Mouse (Mus musculus) urinary bladder, postnatal 14 days (tissue): ENCODE measurements around the gene Cort.
"Not testable (repeated sequence)": the region's sequence is repeated elsewhere in the genome, so short reads cannot be mapped to it uniquely, and the experiment has no call there.

Source experiments
- DNase-seq: peaks from one replicate; pipeline ENCODE4 v3.0.0; 2021; ENCODE audit warnings: low spot score

Cort gene

DNA sequence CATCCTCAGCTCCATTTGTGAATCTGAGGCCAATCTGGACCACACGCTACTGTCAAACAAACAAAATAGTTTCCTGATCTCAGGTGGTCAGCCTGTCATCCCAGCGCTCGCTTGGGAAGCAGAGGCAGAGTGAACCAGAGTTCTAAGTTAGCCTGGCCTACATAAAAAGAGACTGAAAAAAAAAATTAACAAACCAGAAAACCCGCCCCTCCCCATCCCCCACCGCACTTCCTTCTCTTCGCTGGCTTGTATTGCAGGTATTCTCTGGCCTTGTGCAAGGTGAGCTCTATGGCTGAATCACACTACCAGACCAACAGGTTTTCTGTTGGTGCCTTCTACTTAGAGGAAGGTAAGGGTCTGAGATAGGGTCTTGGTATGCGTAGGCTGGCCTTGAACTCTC lies 21.0 kb upstream of the Cort start:
- peak; percentile 45 for DNase-seq

DNA sequence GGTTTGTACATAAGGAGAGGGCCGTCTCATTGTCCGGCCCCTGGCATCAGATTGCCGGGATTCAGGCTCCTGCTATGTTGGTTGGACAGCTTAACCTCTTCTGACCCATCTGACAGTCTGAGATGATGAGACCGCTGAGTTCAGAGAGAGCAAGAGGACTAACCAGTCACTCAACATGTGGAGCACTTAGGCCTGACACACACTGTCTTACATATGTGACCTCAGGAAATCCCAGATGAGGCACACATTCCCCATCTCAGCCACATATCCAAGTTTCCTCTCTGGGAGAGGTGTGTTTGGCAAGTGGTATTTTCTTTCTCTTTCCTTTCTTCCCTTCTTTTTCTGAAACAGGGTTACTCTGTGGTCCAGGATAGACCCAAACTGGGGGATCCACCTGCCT lies 18.6 kb upstream of the Cort start:
- DNase-seq = no peak

DNA sequence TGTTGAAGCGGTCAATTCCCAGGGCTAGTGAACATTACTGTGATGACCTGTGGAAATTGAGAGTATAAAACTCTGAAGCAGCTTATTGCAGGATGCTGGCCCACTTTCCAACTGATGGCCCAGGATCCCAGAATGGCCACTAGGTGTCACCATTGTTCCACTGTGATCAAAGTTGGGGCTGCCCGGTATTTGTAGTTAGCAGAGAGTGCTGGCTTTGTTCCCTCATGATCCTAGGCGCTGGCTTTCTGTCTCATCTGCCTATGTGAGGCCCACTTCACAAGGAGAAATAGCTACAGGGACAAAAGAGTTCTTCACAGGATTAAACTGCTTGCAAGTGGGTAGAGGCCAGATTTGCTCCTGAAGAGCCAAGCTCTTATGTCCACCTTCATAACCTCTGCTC lies 17.9 kb upstream of the Cort start:
- DNase-seq = peak; percentile 83

DNA sequence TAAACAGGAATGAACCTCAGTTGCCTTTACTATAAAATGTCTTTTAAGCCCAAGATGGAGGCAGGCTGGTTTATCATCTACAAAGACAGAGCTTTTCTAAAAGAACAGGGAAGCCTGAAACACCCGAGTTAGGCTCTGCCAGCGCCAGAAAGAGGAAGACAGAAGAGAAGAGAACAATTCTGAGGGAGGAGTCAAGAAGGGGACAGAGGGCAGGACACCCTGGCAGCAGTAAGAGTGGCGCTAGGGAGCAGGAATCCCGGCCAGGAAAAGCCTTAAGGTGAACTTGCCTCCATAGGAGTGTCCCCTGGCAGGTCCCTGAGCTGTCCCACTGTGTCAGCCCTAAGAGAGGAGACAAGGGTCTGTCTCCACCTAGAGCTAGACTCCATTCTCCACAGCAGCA lies 17.0 kb upstream of the Cort start:
- no peak for DNase-seq

DNA sequence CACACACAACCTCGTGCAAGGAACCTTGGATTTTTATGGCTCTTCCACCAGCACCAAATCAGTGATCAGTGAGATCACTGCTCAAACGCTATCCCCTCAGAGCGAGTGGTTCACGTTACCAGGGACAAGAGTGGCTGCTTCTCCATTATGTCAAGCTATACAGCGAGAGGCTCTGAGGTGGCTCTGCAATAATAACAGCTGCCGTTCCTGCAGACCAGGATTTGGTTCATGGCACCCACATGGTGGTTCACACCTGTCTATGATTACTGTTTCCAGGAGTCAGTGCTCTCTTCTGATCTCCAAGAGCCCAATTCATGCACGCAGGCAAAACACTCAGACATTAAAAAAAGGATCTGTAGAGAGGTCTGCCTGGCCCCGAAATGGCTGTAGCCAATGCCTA lies 12.0 kb upstream of the Cort start:
- no peak for DNase-seq

DNA sequence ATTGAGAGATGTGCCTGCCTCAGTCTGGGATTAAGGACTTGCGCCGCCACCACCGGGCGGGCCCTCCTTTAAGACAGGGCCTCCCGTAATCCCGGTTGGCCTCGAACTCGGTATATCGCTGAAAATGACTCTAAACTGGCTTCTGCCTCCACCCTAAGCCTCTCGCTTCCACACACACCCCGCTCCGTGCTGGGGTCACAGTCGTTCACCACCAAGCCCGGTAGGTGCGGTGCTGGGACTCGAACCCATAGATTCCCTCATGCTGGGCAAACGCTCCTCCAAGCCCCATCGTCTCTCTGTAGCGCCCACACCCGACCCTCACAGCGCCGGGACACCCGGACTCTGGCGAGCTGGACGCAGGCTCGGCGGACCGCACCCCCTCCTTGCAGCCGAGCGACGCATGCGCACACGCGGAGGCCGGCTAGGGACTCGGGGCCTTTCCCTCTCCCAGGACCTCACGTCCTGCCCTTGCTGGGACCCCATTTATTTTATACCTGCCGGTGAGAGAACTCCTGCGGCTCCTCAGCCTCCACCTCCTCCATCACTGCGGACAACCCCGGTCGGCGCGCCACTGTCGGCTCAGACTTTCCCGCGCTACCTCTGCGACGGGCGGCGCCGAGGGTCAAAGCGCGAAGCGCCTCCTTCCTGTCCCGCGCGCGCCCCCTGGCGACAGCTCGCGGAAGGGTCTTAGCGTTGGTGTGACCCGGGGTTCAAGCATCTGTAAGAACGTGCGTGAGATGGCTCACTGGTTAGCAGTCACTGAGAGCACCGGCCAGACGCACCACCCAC lies 10.6 kb upstream of the Cort start, which contains the start of gene Cenps:
Gene Cenps, minus strand, starts transcription at position 648 of the 789 bp plus-strand sequence.
- peak; percentile 91 for DNase-seq

DNA sequence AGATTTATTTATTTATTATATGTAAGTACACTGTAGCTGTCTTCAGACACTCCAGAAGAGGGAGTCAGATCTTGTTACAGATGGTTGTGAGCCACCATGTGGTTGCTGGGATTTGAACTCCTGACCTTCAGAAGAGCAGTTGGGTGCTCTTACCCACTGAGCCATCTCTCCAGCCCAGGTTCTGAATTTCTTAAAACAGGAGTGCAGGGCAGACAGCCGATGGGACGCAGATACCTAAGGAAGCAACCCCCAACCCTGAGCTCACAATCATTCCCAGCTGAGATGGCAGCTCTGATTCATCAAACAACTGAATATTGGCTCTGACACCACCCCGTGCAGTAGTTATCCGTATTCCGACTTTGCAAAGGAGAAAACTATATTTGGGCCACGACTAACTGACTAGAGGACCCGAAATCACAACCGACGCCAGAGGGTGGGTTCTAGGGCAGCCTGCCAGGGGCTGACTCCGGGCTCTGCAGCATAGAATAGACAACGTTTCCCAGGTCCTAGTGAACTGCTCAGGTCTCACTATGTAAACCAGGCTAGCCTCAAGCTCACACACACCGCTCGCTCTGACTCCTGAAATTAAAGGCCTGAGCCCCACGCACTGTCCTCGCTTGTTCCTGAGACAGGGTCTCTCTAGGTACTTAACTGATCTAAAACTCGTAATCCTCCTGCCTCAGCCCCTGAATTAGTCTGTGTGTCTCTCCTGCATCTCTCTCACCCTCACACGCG lies 9.7 kb upstream of the Cort start:
- DNase-seq = no peak

DNA sequence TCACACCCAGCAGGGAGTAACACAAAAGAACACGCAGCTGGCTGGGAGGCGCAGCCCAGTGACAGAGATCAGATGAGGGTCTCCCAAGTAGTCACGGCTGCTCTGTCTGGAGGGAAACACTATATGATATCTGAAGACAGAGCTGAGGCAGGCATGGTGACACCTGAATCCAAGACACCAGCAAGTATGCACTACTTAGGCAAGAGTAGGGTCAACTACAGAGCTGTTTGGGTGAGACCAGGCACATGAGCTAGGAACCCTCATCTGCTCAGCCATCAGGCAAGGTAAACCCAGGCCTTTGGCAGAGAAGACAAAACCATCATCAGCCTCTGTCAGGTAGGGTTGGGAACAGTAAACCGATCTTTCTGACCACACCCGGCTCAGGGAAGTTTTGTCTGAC lies 6.8 kb upstream of the Cort start:
- no peak for DNase-seq

DNA sequence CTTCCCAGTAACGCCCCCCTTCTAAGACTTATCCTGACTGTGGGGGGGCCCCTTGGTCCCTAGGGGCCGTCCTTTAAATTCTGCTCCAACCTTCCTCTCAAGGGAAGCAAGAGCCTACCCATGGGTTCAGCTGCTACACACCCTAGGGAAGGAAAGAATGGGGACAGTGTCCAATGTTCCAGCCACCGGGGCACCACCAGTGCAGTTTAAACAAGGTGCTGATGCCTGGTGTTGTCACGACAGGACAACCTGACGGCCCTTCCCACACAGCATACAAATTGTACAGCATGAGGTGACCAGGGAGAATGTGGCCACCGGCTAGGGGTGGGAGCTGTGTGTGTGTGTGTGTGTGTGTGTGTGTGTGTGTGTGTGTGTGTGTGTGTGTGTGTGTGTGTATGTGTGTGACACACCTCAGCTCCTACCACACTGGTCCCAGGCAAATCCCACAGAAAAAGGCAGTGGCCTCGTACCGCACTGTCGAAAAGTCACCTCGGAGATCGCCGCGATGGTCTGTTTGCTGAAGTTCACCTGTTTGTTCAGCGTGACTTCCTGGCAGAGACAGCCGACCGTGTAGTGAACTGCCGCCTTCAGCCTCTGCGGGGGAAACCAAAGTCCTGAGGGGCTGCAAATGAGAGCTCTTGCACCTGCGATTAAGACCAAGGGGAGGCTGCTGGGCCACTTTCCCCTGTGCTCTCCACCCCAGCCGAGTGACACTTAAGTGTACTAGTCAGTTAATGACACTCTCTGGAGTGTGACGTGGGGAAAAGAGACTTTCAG lies 5.4 kb upstream of the Cort start:
- DNase-seq = no peak

DNA sequence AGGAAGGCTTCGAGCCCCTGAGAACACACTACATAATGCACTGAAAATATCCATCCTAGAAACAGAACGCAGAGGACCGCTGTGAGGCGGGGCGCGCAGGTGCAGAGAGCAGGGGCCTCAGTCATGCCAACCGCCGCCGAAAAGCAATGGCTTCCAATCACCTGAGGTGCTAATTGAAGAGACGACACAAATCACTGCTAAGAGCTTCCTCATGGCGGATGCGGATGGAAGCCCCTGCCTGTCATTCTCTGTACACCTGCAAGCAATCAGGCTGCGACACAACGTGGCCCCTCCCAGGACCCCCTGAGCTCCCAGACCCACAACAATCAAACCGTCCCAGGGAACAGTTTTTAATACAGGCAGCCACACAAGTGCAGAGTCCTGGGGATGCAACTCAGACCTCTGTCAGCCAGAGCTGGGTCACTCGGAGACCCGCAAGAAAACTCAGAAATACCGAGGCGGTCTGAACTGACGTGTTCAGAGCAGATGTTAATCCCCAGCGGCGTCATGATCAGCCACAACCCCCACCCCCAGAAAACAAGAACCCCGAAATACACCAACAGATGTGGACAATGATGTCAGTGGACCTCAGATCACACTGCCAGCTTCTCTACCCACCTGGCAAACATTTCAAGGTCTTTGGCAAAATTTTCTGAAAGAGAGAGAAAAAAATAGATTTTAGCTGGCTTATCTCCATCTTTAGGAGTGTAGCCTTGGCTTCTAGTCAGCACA lies 4.6 kb upstream of the Cort start:
- DNase-seq = no peak

DNA sequence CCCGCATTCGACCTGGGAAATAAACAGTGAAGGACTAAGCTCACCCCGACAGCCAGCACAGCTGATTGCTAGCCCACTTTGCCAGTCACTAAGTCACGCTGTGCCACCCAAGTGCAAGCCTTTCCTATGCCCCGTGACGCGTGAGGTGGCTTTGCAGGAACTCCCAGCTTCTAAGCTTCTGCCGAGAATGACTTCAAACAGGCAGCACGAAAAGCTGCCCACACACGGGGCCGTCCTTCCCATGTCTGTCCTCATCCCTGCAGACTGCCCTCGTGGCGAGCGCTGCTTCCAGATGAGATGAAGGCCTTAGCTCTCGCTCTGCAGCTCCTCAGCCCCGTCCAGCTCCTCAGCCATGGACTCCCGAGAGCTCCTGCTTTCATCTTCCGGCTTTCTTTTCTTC lies 1.9 kb upstream of the Cort start:
- DNase-seq = no peak

DNA sequence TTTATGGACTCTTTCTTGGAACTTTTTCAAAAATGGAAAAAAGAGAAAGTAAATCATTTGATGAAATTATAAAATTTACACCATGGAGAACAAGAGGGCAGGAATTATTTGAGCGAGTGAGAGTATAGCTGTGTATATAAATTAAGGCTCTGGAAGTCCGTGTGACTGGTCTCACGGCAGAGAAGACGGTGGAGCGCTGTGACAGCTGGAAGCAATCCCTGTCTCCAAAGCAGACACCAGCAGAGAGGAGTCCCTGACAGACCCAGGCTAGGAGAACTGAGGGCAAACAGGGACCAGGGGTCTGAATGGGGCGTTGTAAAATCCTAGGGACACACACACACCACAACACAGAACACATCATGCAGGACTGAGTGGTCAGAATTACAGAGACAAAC lies 451 bp downstream of the Cort start:
- no peak for DNase-seq

DNA sequence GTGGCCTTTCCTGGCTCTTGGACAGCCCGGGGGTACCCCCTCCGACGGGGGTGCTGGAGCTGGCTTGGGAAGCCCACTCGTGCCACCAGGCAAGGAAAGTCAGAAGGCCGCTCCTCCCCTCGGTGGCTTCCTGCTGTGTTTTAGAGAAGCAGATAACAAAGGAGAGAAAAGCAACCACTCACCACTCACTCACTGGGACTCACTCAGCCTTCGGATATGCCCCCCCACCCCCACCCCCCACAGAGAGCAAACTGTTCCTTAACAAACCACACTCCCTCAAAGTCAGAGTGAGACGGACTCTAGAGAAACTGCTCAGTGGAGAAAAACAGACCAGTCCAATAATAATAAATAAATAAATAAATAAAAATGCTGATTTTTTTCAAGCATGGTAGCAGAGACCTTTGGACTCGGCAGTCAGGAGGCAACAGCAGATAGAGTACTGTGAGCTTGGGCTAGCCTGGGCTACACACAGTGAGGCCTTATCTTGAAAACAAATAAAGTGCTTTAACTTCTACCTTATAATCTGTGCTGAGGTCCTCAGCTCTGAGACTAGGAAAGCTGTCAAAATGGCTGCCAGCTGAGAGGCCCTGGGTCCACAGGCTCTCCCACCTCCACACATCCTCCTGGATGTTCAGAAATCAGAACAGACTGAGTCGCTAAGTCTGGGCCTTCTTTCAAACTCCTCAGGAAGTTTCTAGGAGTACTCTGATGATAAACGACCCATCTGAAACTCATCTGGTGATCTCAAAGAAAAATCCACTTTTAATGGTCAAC lies 1.0 kb downstream of the Cort start:
- no peak for DNase-seq

DNA sequence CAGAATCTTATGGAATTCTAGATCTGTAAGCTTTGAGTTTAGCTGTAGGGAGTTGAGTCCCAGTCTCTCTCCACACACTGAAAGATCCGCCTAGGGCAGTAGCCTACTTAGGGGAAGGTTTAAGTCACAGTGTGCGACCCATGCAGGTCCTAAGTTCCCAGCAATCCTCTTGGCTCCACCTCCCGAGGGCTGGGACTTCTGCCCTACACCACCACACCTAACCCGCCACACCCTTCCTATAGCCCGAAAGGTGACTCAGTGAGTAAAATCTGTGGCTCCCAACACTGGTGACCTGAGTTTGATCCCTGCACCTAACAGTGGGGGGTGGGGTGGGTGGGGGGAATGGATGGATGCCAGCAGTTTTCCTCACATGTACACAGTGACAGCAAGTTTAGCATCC lies 3.1 kb downstream of the Cort start:
- peak; percentile 38 for DNase-seq

DNA sequence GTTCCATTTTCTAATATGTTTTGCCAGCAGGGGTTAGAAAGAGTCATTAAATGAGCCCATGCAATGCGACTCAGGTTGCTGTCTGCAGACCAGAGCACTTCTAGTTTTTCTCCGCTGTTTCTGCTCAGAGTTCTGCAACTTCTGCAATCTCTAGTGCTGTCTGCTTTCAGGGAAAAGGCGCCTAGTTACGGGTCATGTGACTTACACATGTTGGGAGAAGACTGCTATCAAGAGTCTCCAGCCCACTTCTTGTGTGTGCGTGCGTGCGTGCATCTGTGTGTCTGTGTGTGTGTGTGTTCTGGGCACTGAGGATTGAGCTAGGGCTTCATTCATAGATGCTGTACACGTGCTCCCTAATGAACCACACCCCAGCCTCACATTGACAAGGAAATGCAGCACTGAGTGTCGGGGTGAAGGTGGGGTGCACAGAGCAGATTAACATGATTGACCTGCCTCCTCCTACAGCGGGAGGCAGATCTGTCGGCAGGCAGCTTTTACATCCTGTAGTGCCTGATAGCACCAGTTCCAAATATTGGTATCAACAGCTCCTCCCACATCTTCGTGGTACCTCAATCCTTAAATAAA lies 6.5 kb downstream of the Cort start:
- DNase-seq = not testable (repeated sequence)

DNA sequence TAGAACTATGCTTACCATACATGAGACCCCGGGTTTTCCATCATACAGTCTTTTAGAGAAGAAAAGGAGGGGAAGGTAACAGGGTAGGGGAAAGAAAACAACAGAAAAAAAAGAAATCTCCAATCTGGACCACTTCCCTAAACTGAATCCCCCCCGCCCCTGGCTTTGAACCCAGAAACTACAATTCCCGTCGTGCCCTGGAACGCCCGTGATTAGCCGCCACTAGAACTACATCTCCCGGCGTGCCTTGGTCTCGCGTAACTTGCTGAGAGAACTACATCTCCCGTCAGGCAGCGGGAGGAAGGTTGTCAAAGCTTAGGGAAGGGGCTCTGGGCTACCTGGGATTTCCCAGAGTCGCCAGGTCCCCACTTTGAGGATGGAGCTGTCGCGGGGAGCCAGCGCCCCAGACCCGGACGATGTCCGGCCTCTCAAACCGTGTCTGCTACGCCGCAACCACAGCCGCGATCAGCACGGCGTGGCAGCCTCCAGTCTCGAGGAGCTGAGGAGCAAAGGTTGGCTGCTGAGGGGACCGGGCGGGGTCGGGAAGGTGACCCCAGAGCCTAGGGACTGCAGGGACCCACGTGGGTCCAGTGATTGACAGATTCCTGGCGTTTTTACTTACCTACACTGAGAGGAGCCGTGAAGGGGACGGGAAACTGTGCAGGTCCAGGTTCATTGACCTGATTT lies 22.5 kb downstream of the Cort start, which contains the start of gene Dffa:
Gene Dffa, plus strand, starts transcription at position 272 of the 687 bp plus-strand sequence.
- peak; percentile 92 for DNase-seq

DNA sequence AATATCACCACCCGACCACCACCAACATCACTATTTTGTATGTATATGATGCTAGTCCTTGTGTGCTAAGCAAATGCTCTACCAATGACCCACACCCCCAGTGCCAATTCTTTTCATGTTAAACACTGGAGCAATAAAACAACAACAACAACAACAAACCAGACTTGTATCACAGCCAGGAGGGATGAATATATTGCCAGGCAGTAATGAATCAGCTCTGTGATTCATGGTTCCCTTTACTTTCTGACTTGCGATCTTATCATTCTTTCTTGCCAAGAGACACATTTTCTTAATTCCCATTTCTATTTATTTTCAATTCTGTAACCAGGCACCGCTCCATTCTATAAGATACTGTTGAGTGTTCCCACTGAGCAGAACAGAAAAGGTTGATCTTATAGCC lies 25.1 kb downstream of the Cort start:
- DNase-seq = no peak

DNA sequence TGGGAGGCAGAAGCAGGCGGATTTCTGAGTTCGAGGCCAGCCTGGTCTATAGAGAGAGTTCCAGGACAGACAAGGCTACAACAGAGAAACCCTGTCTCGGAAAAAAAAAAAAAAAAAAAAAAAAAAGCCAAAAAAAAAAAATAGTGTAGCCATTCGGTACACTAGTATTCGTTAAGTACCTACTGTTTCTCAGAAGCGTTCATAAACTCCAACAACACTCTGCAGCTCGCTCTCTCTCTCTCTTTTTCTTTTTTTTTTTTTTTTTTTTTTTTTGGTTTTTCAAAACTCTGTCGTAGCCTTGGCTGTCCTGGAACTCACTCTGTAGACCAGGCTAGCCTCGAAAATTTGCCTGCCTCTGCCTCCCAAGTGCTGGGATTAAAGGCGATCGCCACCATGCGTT lies 26.1 kb downstream of the Cort start:
- DNase-seq = not testable (repeated sequence)

DNA sequence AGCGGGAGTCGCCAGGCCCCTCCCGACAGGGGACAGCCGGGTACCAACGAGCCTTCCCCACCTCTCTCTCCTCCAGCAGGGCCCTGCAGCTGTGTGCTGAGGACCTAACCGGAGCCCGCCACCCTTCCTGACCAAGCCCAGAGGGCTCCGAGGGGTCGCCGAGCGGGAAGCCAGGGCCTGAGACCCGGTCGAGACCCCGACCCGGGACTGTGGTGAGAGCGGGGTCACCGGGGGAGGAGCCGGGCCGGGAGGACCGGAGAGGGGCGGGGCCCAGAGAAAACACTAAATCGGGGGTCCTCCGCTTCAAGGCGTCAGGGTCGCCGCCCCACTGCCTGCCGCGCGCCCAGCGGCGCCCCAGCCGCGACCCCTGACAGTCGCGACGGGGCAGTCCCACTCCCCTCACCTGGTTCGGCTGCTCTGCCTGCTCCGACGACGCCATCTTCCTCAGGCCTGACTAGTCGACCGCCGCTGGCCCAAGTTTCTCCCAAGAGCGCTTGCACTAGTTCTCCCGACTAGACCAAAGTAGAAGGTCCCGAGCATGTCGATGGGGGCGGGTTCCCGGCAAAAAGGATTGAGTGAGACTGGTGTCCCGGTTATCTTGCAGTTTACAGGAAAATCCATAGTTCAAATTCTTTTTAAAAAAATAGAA lies 27.1 kb downstream of the Cort start, which contains the start of gene Pex14:
Gene Pex14, minus strand, starts transcription at position 508 of the 649 bp plus-strand sequence.
- peak; percentile 92 for DNase-seq

DNA sequence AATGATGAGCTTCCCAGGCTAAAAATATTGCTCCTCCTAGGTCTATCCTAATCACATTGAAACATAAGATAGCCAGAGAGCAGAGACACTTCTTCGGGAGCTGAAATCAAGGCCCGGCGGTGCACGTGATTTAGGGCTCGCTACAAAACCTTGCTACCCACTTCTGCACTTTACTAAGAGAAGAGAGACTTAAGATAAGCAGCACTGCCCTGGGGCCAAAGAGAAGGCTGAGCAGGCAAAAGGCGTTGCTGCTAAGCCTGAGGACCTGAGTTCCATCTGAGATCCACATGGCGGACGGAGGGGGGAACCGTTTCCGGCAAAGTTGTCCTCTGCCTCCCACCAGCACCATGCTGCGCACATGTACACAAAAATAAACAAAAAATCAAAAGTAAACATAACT lies 28.0 kb downstream of the Cort start:
- no peak for DNase-seq
